Mouse (Mus musculus): ENCODE measurements around the gene Slc16a11.
"Not testable (repeated sequence)": the region's sequence is repeated elsewhere in the genome, so short reads cannot be mapped to it uniquely, and the experiment has no call there.

The Slc16a11 gene

DNA sequence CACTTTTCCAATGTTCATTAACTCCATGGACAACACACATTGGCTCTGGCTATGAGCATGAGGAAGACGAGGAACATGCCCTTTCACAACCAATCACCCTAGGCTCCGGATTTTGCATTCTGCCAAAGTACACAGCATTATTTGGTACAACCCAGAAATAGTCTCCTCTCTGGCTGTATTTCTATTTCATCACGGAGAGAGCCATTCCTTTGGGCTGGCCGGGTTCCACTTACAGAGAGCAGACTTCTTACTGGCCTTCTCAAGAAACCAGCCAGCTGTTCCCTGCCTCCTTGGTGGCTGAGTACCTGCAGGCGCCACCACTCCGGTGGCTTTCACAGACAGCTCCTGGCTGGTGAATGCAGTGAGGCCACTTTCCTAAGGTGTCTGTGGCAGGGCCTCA lies at the start of gene Slc16a11:
Gene Slc16a11, plus strand, starts transcription at position 330 of the 400 bp plus-strand sequence.
- DNase-seq (ENCODE audit: low spot score) = no peak

DNA sequence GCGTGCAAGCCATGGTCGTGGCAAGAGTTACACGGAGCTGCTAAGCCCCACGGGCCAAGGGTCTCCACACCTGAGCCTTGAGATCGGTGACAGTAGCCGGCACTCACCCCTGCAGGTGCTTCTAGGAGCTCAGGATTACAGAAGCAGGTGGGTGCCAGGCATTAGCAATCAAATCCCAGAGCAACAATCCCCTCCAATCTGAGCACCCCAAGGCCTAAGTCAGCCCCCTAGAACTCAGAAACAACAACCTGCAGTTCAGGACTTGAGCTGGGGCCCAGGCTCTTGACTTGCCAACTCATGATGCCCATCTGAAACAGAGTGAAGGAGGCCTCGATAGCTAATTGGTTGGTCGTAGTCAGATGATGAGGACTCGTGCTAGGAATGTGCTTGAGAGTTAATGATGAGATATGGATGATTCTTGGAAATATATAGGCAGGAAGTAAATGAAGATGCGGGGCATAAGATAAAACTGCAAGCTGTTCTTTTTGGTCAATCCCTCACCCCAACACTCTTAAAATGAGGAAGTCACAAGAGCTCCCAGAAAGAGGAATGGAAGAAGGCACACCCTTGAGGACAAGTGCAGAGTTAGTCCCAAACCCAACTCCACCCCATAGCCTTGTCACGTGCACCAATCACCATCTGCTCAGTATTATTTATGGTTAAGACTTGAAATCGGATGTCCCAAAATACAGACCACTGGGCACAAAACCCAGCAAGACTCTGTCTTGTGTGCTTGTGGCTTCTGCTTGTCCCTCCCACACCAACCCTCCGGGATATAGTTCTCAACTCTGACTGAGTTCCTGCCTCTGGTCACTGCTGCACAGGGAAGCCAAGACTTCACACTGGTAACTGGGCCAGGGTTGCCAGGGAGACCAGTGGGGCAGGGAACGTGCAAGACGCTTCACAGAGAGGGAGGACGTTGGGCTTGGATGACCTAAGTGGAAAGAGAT lies 46.3 kb upstream of the Slc16a11 start:
- DNase-seq (ENCODE audit: low spot score) = no peak

DNA sequence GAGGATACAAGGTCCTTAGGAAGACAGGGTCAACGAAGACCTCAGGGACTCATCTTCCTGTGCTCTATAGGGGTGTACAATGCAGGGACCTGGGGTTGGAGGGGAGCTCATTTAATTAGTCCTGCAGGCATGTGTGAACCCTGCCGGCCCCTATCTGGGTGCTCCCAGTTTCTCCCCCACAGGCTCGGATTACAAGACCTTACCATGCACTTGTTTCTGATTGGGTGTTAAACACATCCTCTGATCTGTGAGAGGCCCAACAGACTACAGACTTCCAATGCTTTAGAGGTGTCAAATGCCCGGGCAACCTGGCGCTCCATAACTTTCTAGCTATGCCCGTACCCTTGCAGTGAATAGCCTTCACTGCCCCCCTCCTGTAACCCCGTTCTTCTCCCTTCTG lies 44.4 kb upstream of the Slc16a11 start:
- no peak for DNase-seq (ENCODE audit: low spot score)

DNA sequence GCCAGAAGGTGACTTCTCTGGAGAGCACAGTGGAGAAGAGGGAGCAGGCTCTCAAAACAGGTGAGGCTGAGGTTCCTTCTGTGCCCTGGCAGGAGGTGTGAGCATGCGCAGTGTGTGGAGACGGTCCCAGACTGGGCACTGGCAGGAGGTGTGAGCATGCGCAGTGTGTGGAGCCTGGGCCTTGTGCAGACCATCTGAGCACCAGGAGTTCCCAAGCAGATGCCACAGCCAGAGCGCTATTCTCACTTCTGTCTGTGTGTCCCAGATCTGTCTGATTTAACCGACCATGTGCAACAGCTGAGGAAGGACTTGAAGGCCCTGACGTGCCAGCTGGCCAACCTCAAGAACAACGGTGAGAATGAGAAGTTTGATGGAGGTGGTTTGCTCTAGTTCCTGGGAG lies 43.1 kb upstream of the Slc16a11 start:
- not testable (repeated sequence) for DNase-seq (ENCODE audit: low spot score)

DNA sequence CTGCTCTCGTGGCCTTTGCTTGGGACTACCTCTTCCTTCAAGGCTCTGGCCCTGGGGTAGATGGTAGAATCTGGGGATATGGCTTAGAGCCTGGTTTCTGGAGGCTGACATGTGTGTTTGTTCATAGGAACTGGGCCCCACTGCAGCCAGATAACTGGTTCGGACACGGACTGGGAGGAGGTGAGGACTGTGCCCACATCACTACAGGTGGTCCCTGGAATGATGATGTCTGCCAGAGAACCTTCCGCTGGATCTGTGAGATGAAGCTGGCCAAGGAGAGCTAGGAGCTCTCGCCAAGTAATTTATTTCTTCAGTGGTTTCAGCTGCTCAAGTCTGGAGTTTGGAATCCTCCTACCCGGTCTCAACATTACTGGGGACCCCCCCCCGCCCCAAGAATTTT lies 42.3 kb upstream of the Slc16a11 start:
- no peak for DNase-seq (ENCODE audit: low spot score)

DNA sequence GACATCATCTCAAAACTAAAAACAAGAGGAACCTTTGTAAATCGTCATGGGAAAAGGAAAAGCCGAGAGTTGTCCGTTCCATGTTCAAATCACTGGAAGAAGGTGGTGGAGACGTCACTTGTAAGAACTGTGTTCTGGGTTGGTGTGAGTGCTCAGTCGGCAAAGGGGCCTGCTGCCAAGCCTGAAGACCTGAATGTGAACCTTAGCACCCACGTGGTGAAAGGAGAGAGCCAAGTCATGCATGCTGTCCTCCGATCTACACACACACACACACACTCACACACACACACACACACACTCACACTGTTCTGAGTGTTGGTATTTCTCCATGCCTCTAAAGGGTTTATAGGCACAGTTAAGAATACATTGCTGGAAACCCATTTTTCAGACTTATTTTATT lies 41.4 kb upstream of the Slc16a11 start:
- no peak for DNase-seq (ENCODE audit: low spot score)

DNA sequence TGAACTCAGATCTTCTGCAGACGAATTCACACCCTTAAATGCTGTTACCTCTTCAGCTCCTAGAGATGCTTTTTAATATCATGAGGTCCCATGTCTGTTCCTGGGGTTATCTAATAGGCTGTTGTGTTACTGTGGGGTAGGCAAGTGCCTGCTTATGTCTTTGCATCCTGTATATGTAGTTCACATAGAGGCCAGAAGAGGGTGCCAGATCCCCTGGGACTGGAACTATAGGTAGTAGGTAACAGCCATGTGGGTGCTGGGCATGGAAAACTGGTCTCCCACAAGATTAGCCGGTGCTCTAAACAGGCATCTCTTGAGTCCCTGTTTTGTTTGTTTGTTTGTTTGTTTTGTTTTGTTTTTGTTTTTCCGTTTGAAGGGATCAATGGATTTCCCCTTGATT lies 40.7 kb upstream of the Slc16a11 start:
- no peak for DNase-seq (ENCODE audit: low spot score)

DNA sequence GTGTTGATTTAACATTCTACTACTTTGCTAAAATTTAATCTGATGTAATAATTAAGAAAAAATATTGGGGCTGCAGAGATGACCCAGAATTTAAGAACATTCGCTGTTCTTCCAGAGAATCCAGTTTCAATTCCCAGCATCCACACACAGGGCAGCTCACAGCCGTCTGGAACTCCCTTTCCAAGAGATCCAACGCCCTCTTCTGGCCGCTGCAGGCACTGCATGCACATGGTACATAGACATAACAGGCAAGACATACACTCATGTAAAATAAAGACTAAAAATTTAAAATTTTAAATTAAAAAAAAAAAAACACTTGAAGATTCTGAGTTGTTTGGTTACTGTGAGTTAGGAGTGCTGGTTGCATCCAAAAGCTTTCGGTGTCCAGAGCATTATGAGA lies 40.3 kb upstream of the Slc16a11 start:
- DNase-seq (ENCODE audit: low spot score) = no peak

DNA sequence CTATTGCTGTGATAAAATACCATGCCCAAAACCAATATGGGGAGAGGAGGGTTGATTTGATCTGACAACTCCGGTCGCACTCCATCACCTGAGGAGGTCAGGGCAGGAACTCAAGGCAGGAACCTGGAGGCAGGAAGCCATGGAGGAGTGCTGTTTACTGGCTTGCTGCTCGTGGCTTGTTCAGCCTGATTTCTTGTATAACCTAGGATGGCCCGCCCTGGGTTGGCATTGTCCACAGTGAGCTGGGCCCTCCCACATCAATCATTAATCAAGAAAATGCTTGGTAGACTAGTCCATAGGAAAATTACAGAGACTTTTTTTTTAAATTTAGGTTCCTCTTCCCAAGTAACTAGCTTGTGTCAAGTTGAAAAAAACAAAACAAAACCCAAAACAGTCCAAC lies 38.1 kb upstream of the Slc16a11 start:
- no peak for DNase-seq (ENCODE audit: low spot score)

DNA sequence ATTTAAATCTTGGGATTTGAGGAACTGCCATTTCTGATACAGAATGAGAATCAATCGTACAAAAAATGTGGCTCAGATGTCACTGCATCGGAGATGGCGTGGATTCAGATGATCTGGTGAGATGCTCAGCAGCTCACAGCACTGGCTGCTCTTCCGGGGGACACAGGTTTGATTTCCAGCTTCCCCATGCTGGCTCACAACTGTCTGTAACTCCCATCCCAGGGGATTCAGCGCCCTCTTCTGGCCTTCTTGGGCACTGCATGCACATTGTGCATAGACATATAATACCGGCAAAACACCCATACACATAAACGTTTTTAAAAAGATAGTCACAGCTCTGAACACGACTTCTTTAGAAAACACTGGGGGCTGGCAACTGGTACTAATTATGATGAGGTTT lies 34.9 kb upstream of the Slc16a11 start:
- no peak for DNase-seq (ENCODE audit: low spot score)

DNA sequence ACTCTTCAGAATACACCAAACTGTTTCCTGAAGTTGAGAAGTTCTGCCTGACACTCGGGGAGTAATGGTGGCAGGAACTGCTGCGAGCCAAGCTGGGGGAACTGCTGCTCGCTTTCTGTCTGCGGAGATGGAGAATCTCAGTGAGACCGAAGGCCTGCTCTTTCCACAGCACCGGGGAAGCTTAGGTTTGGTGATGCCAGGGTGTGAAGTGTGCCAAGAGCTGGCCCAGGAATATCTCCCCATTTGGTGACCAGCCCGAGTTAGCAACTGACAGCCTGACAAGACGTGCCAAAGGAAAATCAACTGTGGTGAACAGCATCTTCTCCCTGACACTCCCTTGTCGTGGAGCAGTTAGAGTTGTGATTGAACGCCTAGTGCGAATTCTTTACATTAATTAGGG lies 34.2 kb upstream of the Slc16a11 start:
- no peak for DNase-seq (ENCODE audit: low spot score)

DNA sequence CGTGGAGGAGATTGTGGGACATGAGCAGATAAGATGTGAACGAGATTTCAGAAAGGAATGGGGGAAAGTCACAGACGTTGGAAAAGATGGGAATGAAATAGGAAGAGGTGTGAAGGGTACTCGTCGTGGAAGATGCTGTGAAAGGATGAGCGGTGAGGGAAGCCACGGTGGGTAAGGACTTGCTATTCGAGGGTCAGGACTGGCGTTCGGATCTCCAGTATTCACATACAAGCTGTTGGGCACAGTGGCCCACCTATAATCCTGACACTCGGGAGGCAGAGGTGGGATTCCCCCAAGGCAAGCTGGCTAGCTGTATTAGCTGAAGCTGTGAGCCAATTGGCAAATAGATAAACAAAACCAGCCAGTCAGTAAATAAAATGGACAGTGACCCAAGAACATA lies 33.8 kb upstream of the Slc16a11 start:
- DNase-seq (ENCODE audit: low spot score) = no peak

DNA sequence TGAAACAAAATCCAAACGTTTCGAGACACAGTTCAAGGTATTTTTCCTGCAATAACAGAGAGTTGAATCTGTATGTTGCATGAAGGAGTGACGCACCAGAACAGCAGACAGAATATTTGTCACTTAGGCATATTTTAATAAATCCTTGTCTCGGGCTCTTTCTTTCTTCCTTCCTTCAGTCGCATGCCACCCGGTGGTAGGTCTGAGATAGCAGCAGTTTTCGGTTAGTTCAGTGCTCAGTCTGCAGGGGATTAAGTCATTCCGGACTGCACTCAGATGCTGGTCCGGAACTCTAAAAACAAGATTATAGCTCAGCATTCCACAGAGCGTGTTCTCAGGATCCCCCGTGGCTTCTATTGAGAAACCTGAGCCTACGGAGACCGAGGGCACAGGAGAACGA lies 33.2 kb upstream of the Slc16a11 start:
- no peak for DNase-seq (ENCODE audit: low spot score)

DNA sequence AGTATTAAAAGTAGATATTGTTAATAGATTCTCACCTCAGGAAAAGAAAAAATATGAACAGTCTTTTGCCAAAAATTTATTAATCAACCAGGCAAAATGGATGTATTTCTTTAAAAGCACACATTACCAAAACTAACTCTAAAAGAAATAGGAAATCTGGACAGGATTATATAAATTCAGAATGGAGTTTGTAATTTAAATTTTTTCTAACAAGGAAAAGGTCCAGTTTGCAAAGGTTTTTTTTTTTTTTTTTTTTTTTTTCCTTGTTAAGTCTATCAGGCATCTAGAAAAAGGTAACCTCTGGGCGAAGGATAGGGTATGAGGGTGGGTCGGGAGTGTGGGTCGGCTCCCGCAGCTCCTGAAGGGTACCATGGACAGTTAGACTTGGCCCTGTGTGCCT lies 32.1 kb upstream of the Slc16a11 start:
- no peak for DNase-seq (ENCODE audit: low spot score)

DNA sequence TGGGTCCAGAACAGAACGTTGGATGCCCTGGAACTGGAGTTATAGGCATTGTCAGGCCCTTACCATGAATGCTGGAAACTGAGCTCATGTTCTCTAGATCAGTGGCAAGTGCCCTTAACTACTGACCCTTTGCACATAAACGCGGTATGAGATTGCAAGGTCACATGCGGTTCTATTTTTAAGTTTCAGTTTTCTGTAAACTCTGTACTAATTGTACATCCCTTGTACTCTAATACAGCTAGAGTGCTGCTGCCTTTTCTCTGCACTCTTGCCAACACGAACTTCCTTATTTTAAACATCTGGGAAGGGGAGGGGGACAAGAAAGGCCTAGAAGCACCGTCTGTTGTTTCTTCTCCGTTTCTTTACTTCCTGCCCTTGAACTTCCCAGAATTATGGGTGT lies 27.4 kb upstream of the Slc16a11 start:
- DNase-seq (ENCODE audit: low spot score) = no peak

DNA sequence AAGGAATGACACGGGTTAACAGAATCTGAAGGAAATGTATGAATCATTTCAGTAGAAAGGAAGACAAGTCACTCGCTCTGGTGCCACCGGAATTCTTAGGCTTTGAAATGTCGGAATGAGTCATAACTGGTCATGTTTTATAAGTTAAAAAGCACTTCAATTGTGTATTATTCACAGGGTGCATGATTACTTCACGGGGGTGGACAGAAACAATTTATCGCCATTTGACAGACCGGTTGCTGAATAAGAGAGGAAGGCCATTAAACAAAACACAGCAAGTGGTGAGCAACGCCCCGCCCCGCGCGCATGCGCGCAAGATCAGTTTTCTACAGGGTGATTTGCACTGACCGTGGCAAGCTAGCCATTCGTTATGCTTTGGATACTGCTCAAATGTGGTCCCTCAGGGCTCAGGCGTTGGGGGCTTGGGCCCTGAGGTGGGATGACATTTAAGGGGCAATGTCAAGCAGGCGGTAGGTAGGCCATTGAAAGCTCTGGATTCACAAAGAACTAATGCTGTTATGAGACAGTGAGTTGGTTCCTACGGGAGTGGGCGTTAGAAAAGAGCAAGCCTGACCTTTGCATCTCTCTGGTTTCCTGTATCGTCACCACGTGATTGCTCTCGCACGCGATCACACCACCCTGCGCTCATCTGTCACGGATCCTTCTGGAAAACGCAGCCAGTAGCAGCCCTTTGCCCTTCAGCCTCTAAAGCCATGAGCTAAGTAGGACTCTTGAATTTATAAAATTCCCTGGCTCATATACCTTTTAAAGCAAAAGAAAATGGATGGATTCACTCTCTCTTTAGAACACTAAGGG lies 23.0 kb upstream of the Slc16a11 start:
- DNase-seq (ENCODE audit: low spot score) = no peak

DNA sequence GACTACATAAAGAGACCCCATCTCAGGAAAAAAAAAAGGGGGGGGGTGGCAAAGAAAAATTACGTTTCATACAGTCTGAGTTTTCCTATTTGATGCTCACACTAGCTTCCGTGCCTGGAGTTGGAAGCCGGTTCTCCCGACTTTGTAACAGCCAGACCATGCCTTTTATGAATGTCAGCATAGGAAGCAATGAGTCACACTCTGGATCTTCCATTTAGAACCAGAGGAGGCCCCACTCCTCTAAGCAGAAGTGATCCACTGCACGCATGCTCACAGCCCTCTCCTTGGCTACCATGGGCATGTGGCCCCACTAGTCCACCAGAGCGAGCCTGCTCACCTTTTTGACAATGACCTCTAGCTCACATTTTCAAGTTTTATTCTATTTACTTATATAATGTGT lies 21.4 kb upstream of the Slc16a11 start:
- DNase-seq (ENCODE audit: low spot score) = no peak

DNA sequence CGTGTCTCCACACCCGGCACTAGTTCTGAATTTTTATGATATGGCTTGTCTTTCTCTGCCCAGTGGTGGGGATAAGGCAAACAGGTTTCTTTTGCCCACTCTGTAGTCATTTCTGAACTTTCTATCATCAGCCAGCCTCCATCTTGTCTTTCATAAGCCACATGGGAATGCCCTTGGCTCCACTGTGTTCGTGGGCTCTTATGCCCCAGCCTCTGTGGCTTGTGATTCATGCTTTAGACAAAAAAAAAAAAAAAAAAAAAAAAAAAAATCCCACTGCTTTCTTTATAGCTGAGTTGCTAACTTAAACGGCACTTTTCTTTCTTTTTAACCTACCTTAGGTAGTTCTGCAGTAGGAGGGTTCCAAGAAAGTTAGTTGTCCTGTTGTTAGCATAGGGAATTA lies 20.4 kb upstream of the Slc16a11 start:
- no peak for DNase-seq (ENCODE audit: low spot score)

DNA sequence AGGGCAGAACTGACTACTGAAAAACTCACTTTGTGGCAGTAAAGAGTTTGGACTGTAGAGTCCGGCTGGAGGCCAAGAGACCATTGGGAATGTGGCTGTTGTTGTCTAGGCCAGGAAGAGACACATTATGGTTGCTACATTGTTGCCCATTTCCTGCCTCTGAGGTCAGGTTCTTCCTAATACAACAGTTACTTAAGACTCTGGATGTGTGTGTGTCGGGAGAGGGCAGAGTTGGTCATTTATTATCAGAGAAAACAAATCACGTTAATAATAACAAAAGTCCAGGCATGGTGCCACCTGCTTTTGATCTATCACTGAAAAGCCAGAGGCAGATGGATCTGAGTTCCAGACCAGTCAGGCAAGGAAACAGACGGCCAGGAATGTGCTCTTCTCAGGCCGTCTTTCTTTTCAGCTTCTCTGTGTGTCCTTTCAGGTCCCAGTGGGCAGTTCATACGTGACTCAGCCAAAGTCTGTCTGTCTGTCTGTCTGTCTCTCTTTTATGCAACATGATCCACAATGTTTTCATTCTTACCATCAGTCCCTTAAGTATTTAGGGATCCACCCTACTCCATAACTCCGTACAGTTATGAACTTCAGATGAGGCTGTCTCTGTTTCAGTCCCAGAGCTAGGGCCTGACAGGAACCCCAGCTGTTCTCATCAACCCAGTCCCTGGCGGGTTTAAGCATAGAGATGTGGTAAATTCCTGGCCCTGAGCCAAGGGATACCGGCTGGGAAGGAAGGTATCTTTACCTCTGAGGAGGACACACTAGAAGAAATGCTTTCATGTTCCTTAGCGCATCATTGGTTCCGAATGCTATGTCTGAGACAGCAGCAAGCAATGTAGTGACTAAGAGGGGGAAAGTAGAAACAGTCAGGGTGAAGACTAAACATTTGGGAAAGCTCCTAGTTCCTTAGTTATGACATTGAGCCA lies 18.9 kb upstream of the Slc16a11 start:
- DNase-seq (ENCODE audit: low spot score) = no peak

DNA sequence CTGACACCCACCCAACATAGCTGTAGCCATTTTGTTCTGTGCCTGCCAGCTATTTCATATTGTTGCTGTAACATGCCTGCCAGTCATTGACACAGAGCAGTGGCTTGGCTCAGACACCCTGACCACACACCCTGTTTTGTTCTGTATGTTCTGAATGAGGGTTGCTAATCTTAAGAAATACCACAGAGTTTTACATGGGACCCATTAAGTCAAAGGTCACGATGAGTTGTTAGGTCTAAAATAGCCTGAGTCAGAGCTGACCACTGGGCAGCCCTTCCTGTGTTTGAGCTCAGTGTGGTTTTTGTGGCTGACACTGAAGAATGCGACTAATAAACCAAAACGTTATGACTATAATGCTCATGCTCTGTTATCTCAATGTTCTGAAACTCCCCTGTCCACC lies 14.2 kb upstream of the Slc16a11 start:
- DNase-seq (ENCODE audit: low spot score) = no peak

DNA sequence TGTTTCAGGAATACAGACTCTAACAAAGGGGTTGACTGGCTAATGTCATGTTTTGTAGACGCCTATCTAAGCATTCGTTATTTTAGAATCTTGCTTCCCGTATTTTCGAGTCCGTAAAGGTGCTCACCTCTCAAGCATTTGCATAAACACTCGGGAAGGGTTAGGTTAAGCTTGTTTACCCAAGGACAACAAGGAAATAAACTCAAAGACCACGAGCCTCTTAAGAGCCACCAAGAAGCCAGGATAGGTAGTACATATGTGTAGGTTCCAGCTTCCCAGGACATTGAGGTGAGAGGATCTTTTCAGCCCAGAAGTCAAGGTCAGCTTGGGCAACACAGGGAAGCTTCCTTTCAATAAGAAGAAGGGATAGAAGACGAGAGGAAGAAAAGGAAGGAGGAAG lies 13.4 kb upstream of the Slc16a11 start:
- DNase-seq (ENCODE audit: low spot score) = no peak

DNA sequence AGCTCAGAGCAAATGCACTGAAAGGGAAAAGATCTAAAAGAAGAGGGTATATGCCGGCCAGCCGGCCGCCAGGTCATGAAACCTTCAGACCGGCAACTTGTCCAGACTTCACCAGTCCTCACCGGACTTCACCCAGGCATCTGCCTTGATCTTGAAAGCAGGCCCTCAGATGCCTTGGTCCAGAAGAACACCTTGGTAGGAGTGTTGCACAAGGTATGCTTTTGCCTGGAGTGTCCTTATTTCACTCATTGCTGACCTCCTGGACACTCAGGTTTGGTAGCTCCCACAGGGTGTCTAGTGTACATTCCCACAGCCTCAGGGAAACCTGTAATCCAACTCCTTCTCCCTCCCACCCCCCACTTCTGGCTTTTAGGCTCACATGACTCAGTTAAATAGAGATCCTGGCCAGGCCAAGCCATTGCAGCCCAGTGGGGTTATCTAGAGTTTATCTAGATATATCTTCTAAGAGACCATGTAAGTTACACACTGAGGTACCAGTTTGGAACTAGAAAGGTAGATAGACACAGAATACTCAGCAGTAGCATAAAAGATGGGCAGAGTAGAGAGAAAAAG lies 12.4 kb upstream of the Slc16a11 start:
- DNase-seq (ENCODE audit: low spot score) = no peak
